Mouse (Mus musculus) limb, embryonic 14.5 days (tissue): ENCODE measurements at regions not wholly inside any gene's neighbourhood (a gene's known extent, or its start where the extent isn't known, plus 50 kb on each side); places are given as distances from the start of the nearest gene placed in this dataset.

Experiments
- ATAC-seq: fragments of 200-750 bp; cut with Nextera tagmentation; 2 replicates; pipeline ENCODE4 v1.8.0; 2017; ENCODE audit warnings: low read depth, moderate number of reproducible peaks, moderate TSS enrichment; ENCODE audit not compliant: low FRiP score
- DNase-seq: peaks from one replicate; pipeline ENCODE4 v3.0.0-alpha.2; 2015; ENCODE audit warnings: low spot score
- H3K27ac ChIP-seq: fragments of 300-500 bp; sonication (generic); replicated peaks from 2 replicates; pipeline ENCODE4 v1.5.1; 2014; ENCODE audit warnings: low read depth, mild to moderate bottlenecking, low read length, moderate library complexity, mixed read lengths
- H3K27me3 ChIP-seq: fragments of 300-500 bp; sonication (generic); 2 replicates; pipeline ENCODE4 v1.6.1; 2014; ENCODE audit warnings: low read length, mixed read lengths; ENCODE audit not compliant: control insufficient read depth, insufficient read depth
- H3K36me3 ChIP-seq: fragments of 300-500 bp; sonication (generic); 2 replicates; pipeline ENCODE4 v1.6.1; 2014; ENCODE audit warnings: mild to moderate bottlenecking, low read length, moderate library complexity, mixed read lengths; ENCODE audit not compliant: control insufficient read depth, insufficient read depth
- H3K4me1 ChIP-seq: fragments of 300-500 bp; sonication (generic); 2 replicates; pipeline ENCODE4 v1.6.1; 2014; ENCODE audit warnings: antibody characterized with exemption, low read length, mixed read lengths; ENCODE audit not compliant: control insufficient read depth, insufficient read depth
- H3K4me2 ChIP-seq: fragments of 300-500 bp; sonication (generic); replicated peaks from 2 replicates; pipeline ENCODE4 v1.6.1; 2014; ENCODE audit warnings: low read depth, mild to moderate bottlenecking, low read length, moderate library complexity; ENCODE audit not compliant: severe bottlenecking
- H3K4me3 ChIP-seq: fragments of 300-500 bp; sonication (generic); replicated peaks from 2 replicates; pipeline ENCODE4 v1.5.1; 2014; ENCODE audit warnings: low read length
- H3K9ac ChIP-seq: fragments of 300-500 bp; sonication (generic); 2 replicates; pipeline ENCODE4 v1.6.1; 2014; ENCODE audit warnings: mild to moderate bottlenecking, low read depth, low read length, moderate library complexity; ENCODE audit not compliant: severe bottlenecking
- H3K9me3 ChIP-seq: fragments of 300-500 bp; sonication (generic); 2 replicates; pipeline ENCODE4 v1.6.1; 2016; ENCODE audit warnings: low read length; ENCODE audit not compliant: control insufficient read depth
- POLR2A ChIP-seq: fragments of 200-500 bp; IDR thresholded peaks from 2 replicates; pipeline ENCODE4 v1.8.0; 2012; ENCODE audit warnings: inconsistent platforms, mild to moderate bottlenecking, moderate library complexity, borderline replicate concordance; ENCODE audit not compliant: insufficient read depth, insufficient read length; ENCODE audit errors: extremely low read depth
- WGBS: fragments of 180-500 bp; shearing (Covaris S2); extraction: QIAGEN DNeasy Blood & Tissue Kit; methylation state at CpG from one replicate; pipeline ENCODE4 v1.1.7; 2014; 5-methylcytosine and 5-hydroxymethylcytosine counted together

- H3K4me1 ChIP-seq = no peaks in the 10 kb centered on the region
- no peaks in the 10 kb centered on the region for H3K9me3 ChIP-seq
- 81% methylated on average over 3 of the region's 3 CpGs for WGBS
- no peak overlapping the region for H3K27ac ChIP-seq
- DNase-seq (no peak), ATAC-seq (no peak)
- no peaks in the 10 kb centered on the region for H3K36me3 ChIP-seq
- TF ChIP-seq POLR2A = no peak
- no peaks in the 10 kb centered on the region for H3K27me3 ChIP-seq
- H3K4me2 ChIP-seq = no peak overlapping the region
- no peak overlapping the region for H3K4me3 ChIP-seq
- no peak overlapping the region for H3K9ac ChIP-seq
Observed at GRCm38 (mm10) chr1:179871961-179872360, 68.5 kb upstream of the Ahctf1 start.

- no peak overlapping the region for H3K4me2 ChIP-seq
- no peak for DNase-seq
- no peak for ATAC-seq
- no peak overlapping the region for H3K4me3 ChIP-seq
- WGBS = 82% methylated on average over 9 of the region's 9 CpGs
- H3K36me3 ChIP-seq = no peaks in the 10 kb centered on the region
- H3K4me1 ChIP-seq = no peaks in the 10 kb centered on the region
- TF ChIP-seq POLR2A = no peak
- no peaks in the 10 kb centered on the region for H3K27me3 ChIP-seq
- H3K27ac ChIP-seq = no peak overlapping the region
- H3K9ac ChIP-seq = no peak overlapping the region
- H3K9me3 ChIP-seq = no peaks in the 10 kb centered on the region
Observed at GRCm38 (mm10) chr1:179868656-179869055, 65.2 kb upstream of the Ahctf1 start.

GRCm38 (mm10) chr1:179867493-179867892, 64.0 kb upstream of the Ahctf1 start:
- 94% methylated on average over 4 of the region's 4 CpGs for WGBS

GRCm38 (mm10) chr1:179866056-179866772, 62.7 kb upstream of the Ahctf1 start:
- no peak overlapping the region for H3K4me3 ChIP-seq
- no peaks in the 10 kb centered on the region for H3K4me1 ChIP-seq
- H3K36me3 ChIP-seq = no peaks in the 10 kb centered on the region
- H3K27ac ChIP-seq = peak overlapping the region; percentile 30; the same call in 1 of the 2 replicates
- H3K9me3 ChIP-seq = no peaks in the 10 kb centered on the region
- DNase-seq (no peak), ATAC-seq (no peak)
- no peak for TF ChIP-seq POLR2A
- WGBS = 71% methylated on average over 16 of the region's 16 CpGs
- no peak overlapping the region for H3K9ac ChIP-seq
- no peak overlapping the region for H3K4me2 ChIP-seq
- H3K27me3 ChIP-seq = no peaks in the 10 kb centered on the region

More at GRCm38 (mm10) chr1:179867493-179867892, 64.0 kb upstream of the Ahctf1 start:
- no peak overlapping the region for H3K9ac ChIP-seq
- no peak overlapping the region for H3K27ac ChIP-seq
- no peak overlapping the region for H3K4me2 ChIP-seq
- TF ChIP-seq POLR2A = no peak
- no peaks in the 10 kb centered on the region for H3K4me1 ChIP-seq
- H3K36me3 ChIP-seq = no peaks in the 10 kb centered on the region
- no peak for ATAC-seq
- H3K4me3 ChIP-seq = no peak overlapping the region
- DNase-seq = no peak
- no peaks in the 10 kb centered on the region for H3K27me3 ChIP-seq
- no peaks in the 10 kb centered on the region for H3K9me3 ChIP-seq

GRCm38 (mm10) chr1:179865561-179865960, 62.1 kb upstream of the Ahctf1 start:
- Histone ChIP-seq H3K27ac (no peak overlapping the region), H3K4me2 (no peak overlapping the region)
- TF ChIP-seq POLR2A = no peak

More at GRCm38 (mm10) chr1:179865561-179865960, 62.1 kb upstream of the Ahctf1 start:
- Histone ChIP-seq H3K4me3 (no peak overlapping the region), H3K4me1 (no peaks in the 10 kb centered on the region), H3K36me3 (no peaks in the 10 kb centered on the region), H3K27me3 (no peaks in the 10 kb centered on the region), H3K9ac (no peak overlapping the region), H3K9me3 (no peaks in the 10 kb centered on the region)
- WGBS = 59% methylated on average over 11 of the region's 11 CpGs
- DNase-seq (no peak), ATAC-seq (no peak)
